Mouse (Mus musculus) adrenal gland, postnatal 25 days (tissue): ENCODE results near the gene Gng2. TPM values are rescaled to one million over a fixed set of nuclear protein-coding genes. Genes with fewer than 3 reads are reported as not detected.
"Not testable (repeated sequence)": the region's sequence is repeated elsewhere in the genome, so short reads cannot be mapped to it uniquely, and the experiment has no call there.

Experiments
- DNase-seq: peaks from one replicate; pipeline ENCODE4 v3.0.0; 2021; ENCODE audit warnings: mixed read lengths
- total RNA-seq: library from RNA; stranded (reverse); gene quantifications from 2 replicates; pipeline ENCODE4 v1.2.3, GENCODE M21; 2021

Gene Gng2
- total RNA-seq, 1 experiment from 2014 or later, result 36.2 TPM

DNA sequence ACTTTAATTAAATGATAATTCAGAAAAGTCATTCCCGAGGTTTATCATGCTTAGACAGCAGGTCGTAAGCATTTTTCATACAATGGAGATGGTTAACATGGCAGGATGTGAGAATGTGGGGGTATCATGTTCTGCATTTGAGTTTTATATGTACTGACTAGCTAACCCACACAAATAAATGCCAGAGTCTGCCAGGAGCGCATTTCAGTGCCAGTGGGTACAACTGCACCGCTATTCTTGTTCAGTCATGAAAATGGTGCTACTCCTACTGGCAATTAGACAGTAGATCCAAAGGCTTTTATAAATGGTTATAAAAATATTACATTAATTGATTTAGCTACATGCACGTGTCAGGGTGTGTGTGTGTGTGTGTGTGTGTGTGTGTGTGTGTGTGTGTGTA lies 38.9 kb downstream of the Gng2 start:
- no peak for DNase-seq

DNA sequence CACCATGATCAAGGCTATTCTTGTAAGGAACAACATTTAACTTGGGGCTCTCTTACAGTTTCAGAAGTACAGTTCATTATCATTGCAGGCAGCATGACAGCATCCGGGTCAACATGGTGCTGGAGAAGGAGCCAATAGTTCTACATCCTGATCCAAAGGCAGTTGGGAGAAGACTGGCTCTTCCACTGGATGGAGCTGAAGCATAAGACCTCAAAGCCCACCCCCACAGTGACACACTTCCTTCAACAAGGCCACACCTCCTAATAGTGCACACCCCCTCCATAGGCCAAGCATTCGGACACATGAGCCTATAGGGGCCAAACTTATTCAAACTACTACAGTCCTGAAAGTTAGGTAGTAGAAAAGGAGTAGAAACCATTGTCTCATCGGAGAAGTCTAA lies 42.3 kb downstream of the Gng2 start:
- no peak for DNase-seq

DNA sequence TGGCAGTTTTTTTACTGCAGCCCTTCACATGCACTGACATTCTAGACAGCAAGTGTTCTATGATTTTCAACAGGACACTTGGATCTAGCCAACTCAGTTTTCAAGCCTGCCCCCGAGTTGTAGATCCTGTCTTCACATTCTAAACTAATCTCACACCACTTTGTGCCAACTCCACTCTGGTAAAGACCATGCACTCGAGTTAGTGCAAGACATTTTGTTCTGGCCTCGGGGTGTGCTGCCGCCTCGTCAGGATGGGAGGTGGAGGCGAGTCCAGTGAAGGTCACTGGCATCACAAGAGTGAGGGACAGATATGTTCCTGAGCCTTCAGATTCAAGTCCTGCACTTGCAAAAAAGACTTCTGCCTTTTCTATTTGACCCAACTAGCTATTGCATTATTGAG lies 44.1 kb downstream of the Gng2 start:
- no peak for DNase-seq

DNA sequence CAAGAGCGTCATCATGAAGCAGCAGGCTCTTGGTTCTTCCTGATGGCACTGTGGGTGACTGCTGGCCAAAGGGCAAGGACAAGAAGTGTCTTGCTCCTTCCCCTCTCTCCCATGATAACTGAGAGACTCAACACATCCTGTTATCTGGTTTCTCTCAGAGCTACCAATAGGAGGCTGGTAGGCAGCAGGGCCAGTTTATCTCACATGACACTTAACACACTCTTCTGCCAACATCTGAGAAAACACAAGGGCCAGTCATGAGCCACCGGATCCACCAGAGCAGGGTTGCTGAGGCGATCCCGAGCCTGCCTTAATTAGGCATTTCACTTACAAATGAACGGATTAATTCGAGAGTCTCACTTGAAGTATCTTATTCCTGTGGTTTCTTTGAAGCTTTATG lies 49.5 kb downstream of the Gng2 start:
- no peak for DNase-seq

DNA sequence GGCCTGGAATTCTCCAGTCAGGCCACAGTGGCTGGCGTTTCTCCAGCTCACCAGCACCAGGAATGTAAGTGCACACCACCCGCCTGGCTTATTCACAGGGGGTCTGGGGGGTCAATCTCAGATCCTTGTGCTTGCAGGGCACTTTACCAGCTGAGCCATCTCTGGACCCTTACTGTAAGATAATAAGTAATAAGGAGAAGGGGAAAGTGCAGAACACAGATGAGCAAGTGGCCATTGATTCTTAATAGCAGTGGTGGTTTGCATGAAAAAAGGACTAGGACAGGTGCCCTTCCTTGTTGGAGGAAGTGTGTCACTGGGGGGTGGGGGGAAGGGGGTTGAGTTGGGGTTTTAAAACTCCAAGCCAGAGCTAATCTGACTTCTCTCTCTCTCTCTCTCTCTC lies 50.3 kb downstream of the Gng2 start:
- DNase-seq, result no peak

DNA sequence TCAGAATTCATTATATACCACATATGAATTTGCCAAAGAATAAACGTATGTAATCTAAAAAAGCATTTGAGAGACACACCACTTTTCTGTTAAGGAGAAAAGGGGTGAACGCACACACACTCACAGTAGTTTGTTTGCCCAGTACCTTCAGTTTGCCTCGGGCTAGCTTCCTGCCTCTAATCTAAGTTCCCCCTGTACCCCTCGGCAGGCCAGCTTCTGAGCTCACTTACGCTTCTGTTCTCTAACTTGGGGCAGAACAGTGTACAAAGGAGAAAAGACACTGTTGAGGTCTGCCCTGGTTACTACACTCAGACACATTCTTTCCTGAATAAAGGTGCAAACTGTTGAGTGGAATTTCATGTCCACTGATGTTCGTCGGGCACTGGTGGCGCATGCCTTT lies 51.1 kb downstream of the Gng2 start:
- DNase-seq, result no peak

DNA sequence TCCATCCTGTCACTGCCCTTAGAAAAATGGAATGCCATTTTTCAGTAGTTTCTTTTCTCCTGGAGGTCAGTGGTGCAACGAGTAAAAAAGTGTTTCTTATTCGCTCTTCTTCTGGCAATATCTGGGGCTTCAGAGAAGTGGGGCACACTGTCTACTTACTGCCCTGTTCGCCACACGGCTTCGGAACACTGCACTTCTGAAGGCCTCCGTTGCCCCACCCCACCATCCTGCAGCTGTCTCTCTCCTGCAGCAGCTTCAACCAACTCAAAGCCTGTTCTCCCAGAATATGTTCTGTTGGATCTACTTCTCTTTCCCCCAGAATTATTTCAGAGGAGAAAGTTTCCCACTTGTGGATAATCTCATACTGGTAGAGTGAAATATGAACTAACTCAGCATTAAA lies 52.3 kb downstream of the Gng2 start:
- DNase-seq, result no peak

DNA sequence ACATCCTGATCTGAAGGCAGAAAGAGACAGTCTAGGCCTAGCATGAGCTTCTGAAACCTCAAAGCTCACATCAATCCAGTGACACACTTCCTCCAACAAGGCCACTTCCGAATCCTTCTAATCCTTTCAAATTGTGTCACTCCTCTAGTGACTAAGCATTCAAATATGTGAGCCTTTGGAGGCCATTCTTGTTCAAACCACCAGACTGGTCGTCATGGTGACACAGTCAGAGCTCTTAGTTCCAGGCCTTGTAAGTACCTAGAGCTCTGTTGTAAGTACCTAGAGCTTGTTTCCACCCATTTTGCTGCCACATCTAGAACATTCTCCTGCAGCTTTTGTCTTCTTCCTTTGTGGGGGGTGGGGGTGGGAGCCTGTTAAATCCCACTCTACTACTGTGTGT lies 53.3 kb downstream of the Gng2 start:
- DNase-seq, result no peak

DNA sequence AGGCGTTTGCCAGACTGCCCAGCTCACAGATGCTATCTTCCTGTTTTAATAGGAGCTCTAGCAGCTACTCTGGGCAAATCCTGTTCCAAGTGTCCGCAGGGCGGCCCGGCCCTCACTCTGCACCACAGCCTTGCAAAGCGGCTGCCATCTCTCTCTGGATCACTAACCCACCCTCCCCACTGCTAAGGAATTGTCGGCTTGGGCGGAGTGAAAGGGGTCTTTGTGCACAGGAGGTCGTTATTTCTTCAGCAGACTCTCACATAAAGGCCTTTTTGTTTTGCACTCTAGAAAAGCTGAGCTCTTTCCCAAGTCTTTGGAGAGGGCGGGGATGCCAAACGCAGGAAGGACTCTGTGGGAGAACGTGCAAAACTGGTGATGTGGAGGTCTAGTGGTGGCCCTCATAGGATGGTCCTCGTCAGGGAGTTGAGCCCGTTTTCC lies 57.2 kb downstream of the Gng2 start:
- no peak for DNase-seq

DNA sequence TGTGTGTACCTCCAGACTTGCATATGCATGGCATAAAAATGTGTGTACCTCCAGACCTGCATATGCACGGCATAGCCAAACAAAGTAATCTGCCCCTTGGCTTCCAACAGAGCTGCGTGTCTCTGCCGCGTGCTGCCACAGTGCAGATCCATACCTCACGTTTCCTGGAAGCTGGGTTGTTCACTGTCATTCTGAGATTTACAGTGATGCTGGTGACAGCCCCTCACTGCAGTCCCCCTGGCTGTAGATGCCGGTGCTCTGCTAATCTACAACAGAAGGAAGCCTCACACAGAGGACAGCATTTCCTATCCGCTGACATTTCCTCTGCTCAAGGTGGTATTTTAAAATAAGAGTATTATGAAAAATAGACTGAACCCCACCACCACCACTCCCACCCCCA lies 57.6 kb downstream of the Gng2 start:
- no peak for DNase-seq

DNA sequence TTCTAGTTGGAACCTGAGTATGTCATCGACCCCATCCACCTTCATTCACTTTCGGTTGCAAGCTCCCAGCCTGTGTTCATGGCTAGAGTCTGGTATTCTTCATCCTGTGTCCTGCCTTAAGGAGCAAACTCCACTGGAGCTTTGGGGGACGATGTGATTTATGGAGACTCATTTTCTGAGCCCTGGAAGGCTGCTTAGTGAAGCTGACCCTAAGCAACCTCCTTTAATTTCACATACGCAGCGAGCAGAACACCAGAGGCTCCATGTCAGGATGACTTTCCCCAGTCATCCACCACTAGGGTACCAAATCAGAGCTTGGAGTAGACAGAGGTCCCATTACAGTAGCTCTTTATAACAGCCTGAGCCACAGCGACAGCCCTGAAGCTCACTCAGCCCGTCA lies 59.9 kb downstream of the Gng2 start:
- no peak for DNase-seq

DNA sequence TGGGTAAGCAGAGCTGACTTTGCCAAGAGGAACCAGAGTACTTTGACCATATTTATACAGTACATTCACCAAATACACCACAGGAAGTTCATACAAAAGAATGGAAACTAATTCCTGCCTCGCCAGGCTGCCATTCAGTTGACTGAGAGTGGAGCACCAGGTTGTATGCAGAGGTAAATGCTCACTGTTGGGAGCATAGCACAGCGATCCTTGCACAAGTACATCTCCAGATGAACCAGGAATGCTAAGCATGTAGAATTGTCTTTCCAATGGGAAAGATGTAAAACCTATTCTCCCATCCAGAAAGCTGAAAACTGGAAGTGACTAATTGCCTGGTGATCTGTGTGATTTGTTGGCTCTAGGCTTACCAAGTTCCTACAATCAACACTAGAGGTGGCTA lies 61.1 kb downstream of the Gng2 start:
- DNase-seq, result no peak

DNA sequence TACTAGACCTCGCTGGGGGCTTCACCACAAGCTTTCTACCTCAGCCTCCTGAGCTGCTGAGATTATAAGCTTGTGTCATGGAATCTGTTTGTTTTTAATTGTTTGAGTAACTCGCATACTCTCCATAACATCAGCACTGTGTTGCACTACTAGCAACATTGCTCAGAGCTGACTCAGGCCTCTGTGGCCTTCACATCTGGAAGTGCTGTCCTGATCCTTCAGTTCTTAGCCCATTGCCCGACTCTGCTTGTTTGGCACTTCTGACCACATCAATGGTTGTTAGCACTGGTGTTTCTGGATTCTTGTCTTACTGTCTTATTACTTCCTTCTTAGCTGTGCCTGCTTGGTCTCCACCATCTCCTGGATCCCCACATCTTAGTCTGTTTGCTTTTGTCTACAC lies 64.5 kb downstream of the Gng2 start:
- DNase-seq, result peak; percentile 24

DNA sequence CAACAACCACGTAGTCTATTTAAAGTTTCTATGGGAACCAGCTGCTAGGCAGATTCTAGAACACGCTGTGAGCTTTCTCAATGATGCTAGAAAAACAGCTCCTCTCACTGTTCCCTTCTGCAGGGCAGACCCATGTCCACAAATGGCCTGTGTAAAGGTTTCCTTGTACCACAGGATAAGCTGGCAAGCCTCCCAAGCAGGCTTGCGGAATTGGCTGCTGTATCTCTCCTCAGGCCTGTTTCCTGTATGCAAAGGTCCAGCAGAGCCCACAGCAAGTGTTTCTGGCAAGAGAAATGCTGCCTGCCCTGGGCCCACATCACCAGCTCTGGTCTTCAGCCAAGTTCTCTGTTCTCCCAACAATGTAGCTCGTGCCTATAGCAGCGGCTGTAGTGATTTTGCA lies 71.8 kb downstream of the Gng2 start:
- DNase-seq, result peak; percentile 38

DNA sequence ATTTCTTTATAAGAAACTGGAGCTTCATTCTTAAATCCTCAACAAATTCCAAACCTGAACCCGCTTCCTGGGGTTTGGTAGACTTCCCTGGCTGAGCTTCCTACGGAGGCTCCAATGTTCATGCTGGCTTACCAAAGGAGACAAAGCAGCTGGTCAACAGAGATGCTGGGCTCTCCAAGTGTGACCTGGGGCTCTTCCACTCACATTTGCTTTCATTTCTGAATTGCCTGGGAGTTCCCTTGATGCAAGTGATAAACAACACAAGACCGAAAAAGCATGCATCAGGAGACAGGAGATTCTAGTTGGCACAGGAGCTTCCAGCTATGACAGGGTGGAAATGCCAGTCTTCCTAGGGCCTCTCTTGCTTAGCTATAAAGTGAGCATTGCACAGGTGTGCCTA lies 72.6 kb downstream of the Gng2 start:
- DNase-seq, result no peak

DNA sequence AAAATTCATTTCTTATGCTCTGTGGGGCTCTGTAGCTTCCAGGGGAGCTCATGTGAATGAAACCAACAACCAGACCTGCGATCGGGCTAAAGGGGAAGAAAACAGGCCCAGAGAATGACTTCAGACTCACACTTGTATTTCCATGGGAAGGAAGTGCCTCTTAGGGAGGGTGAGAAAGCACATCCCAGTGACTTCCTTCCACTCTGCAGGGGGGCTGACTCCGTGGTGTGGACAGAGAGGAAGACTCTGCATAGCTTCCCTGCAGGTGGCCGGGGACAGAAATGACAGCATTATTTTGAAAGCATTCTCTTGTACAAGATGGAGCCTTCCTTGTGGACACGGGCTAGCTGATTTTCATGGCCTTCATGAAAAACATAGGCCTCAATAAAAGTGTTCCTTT lies 73.4 kb downstream of the Gng2 start:
- DNase-seq, result no peak

DNA sequence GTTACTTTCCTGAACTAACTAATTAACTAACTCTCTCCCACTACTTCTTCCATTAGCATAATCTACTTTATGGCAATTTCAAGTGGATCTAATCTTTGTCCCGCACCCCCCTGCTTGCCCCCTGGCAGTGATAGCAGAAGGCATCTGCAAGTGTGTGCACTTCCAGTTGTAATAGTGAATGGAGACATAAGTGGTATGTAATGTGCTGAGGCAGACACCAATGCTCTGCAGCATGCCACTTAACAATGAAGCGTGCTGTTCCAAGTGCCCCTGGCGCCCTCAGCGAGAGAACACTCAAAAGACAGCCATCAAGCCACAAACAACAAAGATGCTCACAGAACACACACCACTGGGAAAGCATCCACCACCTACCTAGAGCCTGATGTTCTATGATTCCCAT lies 76.9 kb downstream of the Gng2 start:
- DNase-seq, result no peak

DNA sequence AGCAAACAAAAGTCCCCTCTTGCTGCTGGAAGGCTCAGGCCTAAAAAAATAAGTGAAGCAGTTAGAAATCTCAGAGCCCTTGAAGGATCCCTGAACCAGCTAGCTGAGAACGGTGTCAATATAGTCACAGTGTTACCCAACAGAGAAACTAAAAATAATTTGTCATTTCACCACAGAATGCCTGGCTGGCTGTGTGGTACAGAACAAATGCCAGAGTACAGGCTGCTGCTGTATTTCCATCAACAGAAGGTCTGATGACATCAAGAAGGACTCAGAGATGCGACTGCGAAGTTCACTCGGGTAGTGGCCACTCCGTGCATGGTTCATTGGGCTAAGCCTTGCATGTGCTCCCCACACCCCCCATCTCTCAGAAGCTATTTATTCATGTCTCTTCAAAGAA lies 89.9 kb downstream of the Gng2 start:
- DNase-seq, result no peak

DNA sequence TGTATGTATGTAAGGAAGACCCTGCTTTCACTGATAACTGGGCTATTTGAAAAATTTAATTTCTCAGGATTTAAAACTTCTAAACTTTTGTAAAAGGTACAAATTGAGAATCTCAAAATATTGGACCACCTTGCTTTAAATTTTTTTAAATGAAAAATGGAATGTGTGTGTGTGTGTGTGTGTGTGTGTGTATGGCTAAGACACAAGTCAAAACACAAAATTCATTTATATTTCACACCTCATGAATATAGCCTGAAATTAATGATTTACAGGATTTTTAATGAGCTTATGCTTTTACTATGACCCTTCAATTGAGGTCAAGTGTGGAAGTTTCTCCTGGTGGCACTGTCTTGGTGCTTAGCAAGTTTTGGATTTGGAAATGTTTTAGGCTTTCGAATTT lies 93.0 kb downstream of the Gng2 start:
- not testable (repeated sequence) for DNase-seq

DNA sequence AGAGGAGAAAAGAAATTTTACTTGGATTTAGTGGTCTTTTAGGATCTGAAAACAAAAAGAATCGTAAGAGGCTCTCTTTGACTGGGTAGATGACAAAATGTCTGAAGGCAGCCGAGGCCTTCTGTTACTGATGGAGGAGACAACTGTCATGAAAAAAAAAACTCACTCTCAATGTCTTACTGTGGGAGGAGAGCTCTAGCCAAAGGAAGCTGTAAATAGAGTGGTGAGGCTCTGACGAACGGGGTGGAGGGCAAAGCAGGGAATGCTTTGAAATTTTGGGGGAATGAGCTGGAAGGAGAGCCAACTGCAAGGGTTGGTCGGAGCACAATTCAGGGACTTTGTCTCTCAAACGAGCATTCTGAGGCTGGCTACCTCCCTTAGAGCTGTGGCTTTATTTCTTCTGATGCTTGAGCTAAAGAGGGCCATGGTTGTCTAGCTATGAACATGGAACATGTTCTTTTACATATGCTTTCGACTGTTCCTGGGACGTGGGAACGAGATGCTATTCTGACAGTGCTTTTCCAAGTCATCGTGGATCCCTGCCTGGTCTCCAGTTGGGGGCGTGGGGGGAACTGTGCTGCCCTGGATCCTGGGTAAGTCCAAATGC lies 103.1 kb downstream of the Gng2 start:
- no peak for DNase-seq

DNA sequence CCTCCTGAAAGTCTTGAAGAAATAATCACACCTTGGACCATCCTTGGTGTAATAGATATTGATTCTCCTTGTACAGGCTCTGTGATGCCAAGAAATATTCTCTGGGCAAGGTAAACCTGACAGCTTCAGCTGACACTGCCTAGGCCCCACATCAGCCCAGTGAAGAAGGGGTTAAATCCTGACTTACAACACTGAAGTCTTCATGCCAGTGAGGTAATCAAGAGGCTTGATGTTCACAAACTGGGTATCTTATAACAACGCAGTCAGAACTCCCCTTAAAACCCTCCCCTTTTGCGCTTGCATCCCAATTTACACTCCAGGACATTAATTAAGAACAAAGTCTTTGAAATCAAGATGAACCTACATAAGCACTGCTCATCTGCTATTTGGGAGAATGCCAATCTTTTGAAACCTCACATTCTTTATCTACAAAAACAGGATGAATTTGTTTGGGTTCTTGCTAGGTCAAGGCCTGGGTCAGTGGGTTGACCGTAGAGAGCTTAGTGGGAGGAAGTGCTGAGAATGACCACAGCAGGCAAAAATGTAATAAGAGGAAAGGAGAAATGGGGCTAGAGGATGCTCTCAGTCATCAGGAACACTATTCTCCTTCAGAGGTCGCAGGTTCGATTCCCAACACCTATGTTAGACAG lies 110.0 kb downstream of the Gng2 start:
- no peak for DNase-seq

DNA sequence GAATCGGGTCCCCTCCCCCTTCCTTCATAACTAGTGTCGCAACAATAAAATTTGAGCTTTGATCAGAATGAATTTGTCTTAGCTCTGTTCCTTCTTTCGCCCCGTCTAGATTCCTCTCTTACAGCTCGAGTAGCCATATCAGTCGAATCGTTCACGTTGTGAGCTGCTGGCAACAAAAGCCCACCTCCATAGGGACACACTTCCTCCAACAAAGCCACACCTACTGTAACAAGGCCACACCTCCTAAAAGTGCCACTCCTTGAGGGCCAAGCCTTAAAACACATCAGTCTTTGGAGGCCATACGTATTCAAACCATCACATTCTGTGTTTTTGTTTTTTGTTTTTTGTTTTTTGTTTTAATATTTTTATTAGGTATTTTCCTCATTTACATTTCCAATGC lies 112.3 kb downstream of the Gng2 start:
- not testable (repeated sequence) for DNase-seq

DNA sequence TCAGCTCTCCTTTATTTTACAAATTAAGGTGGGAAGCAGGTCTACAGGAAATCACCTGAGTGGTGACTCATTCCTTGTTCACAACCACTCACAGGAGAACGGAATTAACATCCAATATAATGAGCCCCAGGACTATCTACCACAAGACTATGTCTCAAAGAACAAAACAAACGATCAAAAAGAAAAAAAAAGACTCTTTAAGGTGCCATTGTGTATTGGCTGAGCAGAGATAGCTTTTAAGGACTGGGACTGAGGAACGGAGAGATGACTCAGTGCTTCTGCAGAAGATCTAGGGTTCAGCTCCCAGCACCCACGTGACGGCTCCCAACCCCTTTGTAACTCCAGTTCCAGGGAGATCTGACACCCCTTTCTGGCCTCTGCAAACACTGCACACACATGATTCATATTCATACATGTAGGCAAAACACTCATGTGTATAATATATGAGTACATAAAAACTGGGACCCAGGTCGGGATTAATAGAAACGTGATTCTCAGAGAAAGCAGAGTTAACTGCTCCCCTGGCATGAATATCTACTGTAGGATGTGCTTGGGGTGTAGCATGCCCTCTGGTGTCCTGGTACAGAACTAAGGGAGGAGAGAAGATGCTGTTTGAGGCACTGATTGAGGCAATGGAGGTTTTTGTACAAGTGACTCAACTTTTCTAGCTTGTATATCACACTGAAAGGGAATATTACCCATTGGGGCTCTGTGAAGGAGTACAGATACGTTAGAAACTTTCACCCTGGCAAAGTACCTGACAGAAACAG lies 115.9 kb downstream of the Gng2 start:
- DNase-seq, result no peak

DNA sequence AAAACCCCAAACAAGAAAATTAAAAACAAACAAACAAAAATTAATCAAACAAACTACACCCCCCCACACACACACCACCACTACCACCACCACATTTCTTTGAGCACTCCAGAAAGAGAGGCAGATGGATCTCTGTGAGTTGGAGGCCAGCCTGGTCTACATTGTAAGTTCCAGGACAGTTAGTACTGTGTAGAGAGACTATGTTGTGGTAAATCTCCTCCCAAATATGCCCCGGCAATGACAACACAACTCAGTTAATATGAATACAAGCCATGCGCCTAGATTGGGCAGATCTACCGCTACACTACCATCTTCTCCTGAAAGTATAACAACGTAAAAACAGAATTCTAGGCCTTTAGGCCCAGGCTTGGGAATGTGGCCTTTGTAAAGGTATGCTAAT lies 117.1 kb downstream of the Gng2 start:
- DNase-seq, result no peak
